Mouse (Mus musculus): ENCODE data around the gene Homer1.

Gene Homer1

GRCm38 (mm10) chr13:93338394-93338793, 39.0 kb downstream of the Homer1 start:
- DNase-seq (ENCODE audit: low read depth, low spot score), result no peak

- no peak for DNase-seq (ENCODE audit: low read depth, low spot score)
Measured at GRCm38 (mm10) chr13:93340555-93341278, 41.3 kb downstream of the Homer1 start.

GRCm38 (mm10) chr13:93342641-93343040, 43.2 kb downstream of the Homer1 start:
- no peak for DNase-seq (ENCODE audit: low read depth, low spot score)

GRCm38 (mm10) chr13:93344395-93344794, 45.0 kb downstream of the Homer1 start:
- no peak for DNase-seq (ENCODE audit: low read depth, low spot score)

- DNase-seq (ENCODE audit: low read depth, low spot score), result no peak
Measured at GRCm38 (mm10) chr13:93345854-93346253, 46.4 kb downstream of the Homer1 start.

GRCm38 (mm10) chr13:93352030-93352429, 52.6 kb downstream of the Homer1 start:
- no peak for DNase-seq (ENCODE audit: low read depth, low spot score)

- no peak for DNase-seq (ENCODE audit: low read depth, low spot score)
Measured at GRCm38 (mm10) chr13:93354420-93355278, 55.2 kb downstream of the Homer1 start.

GRCm38 (mm10) chr13:93355279-93355587, 55.8 kb downstream of the Homer1 start:
- DNase-seq (ENCODE audit: low read depth, low spot score), result no peak

- no peak for DNase-seq (ENCODE audit: low read depth, low spot score)
Measured at GRCm38 (mm10) chr13:93358522-93358921, 59.1 kb downstream of the Homer1 start.

GRCm38 (mm10) chr13:93367555-93367954, 68.1 kb downstream of the Homer1 start:
- no peak for DNase-seq (ENCODE audit: low read depth, low spot score)

GRCm38 (mm10) chr13:93368812-93369584, 69.6 kb downstream of the Homer1 start:
- DNase-seq (ENCODE audit: low read depth, low spot score), result peak; percentile 39

- no peak for DNase-seq (ENCODE audit: low read depth, low spot score)
Measured at GRCm38 (mm10) chr13:93374457-93374856, 75.0 kb downstream of the Homer1 start.

- no peak for DNase-seq (ENCODE audit: low read depth, low spot score)
Measured at GRCm38 (mm10) chr13:93378493-93378892, 79.1 kb downstream of the Homer1 start.

GRCm38 (mm10) chr13:93380399-93381063, 81.1 kb downstream of the Homer1 start:
- DNase-seq (ENCODE audit: low read depth, low spot score), result no peak

- no peak for DNase-seq (ENCODE audit: low read depth, low spot score)
Measured at GRCm38 (mm10) chr13:93381301-93381700, 81.9 kb downstream of the Homer1 start.

- no peak for DNase-seq (ENCODE audit: low read depth, low spot score)
Measured at GRCm38 (mm10) chr13:93383092-93383491, 83.7 kb downstream of the Homer1 start.

- no peak for DNase-seq (ENCODE audit: low read depth, low spot score)
Measured at GRCm38 (mm10) chr13:93383620-93384019, 84.2 kb downstream of the Homer1 start.

GRCm38 (mm10) chr13:93384481-93384880, 85.0 kb downstream of the Homer1 start:
- no peak for DNase-seq (ENCODE audit: low read depth, low spot score)

- DNase-seq (ENCODE audit: low read depth, low spot score), result no peak
Measured at GRCm38 (mm10) chr13:93385147-93385546, 85.7 kb downstream of the Homer1 start.

GRCm38 (mm10) chr13:93387440-93387839, 88.0 kb downstream of the Homer1 start:
- no peak for DNase-seq (ENCODE audit: low read depth, low spot score)

GRCm38 (mm10) chr13:93388594-93389241, 89.3 kb downstream of the Homer1 start:
- no peak for DNase-seq (ENCODE audit: low read depth, low spot score)

Measured in brain, embryonic 18.5 days (tissue).